Mouse (Mus musculus): Measurements from ENCODE around the gene Pde1a.

- no peak for TF ChIP-seq ZC3H11A (IDR thresholded peaks at IDR 0.05; ENCODE audit: borderline replicate concordance, low read depth, low read length)
- TF ChIP-seq MAFK (IDR thresholded peaks at IDR 0.05; ENCODE audit: insufficient read depth, low read depth, low read length), result no peak
- TF ChIP-seq HCFC1 (IDR thresholded peaks at IDR 0.05; ENCODE audit: borderline replicate concordance, insufficient read depth, low read length), result no peak
- TF ChIP-seq ZNF384 (IDR thresholded peaks at IDR 0.05; ENCODE audit: low read depth, low read length), result no peak
- TF ChIP-seq CHD2 (IDR thresholded peaks at IDR 0.05; ENCODE audit: low read depth, low read length), result no peak
Measured at GRCm38 (mm10) chr2:79922356-79922755, 206.9 kb downstream of the Pde1a start.

Measured in ES-E14 (cell line).